Mouse (Mus musculus) small intestine, adult 2 months (tissue): ENCODE data around the gene Ccr8.

Source experiments
- CTCF ChIP-seq: fragments of 200-500 bp; IDR thresholded peaks from 2 replicates; pipeline ENCODE4 v1.5.1; 2012; ENCODE audit warnings: low read depth, mild to moderate bottlenecking, control low read depth, inconsistent platforms, low read length, moderate library complexity, mixed read lengths; ENCODE audit not compliant: insufficient replicate concordance, insufficient read length; ENCODE audit errors: extremely low read depth
- POLR2A ChIP-seq: fragments of 200-500 bp; IDR thresholded peaks from 2 replicates; pipeline ENCODE4 v1.6.1; 2012; ENCODE audit warnings: low read depth, mild to moderate bottlenecking, control low read depth, inconsistent platforms, low read length, moderate library complexity

- TF ChIP-seq CTCF = no peak
- no peak for TF ChIP-seq POLR2A
These were observed 24.3 kb downstream of the Ccr8 start for GRCm38 (mm10) chr9:120116184-120116624.
